Mouse (Mus musculus) R1 (cell line): ENCODE data around the gene Smyd3.

ENCODE experiments used
- DNase-seq: peaks from one replicate; pipeline ENCODE4 v3.0.0-alpha.2; 2018; ENCODE audit warnings: low read depth, low spot score

Gene Smyd3

DNA sequence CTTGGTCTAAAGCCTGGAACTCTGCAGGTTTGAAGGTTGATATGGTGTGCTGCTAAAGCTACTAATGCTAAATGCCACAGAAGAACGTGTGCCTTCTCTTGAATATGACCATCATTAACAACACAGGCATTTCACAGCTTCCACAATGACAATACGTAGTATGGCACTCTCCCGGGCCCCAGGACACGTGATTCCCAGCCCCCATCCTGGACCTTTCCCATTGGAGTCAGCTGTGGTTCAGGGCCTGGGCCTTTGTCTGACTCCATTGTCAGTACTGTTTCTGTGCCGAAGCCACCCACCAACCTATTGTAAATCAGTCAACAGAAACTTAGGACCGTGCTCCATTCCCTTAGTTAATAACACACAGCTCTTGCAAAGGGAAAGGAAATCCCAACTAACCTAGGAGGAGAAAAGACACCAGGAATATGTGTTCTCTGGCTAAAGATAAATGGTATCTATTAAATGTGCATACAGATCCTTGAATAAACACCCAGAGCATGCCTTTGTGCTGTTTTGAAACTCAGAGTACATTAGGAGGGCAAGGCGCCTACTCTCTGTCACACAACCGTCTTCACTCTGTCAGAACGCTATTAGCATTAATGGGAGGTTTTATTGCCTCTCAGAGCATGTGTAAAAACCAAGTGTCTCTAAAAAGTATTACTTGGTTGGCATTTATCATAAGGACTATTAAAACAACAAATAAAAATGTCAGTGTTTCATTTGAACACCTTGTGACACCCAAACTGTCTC, 397.4 kb downstream of the Smyd3 start:
- no peak for DNase-seq

DNA sequence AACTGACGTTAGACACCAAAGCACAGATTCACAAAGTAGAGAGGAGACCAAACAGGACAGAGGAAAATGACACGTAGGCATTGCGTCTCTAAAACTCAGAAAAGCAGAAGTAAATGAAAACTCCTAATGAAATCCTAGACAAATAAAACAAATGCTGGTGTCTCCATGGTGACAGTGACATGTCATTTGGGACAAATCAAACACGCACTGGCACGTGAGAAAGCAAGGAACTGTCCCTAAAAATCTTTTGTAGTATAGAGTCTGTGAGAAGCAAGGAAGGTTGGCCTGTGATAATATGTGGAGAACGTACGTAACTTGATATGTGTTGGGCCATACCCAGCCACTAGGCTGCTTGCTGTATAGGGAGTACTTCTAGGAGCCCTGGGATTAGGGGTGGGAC, 399.2 kb downstream of the Smyd3 start:
- no peak for DNase-seq

DNA sequence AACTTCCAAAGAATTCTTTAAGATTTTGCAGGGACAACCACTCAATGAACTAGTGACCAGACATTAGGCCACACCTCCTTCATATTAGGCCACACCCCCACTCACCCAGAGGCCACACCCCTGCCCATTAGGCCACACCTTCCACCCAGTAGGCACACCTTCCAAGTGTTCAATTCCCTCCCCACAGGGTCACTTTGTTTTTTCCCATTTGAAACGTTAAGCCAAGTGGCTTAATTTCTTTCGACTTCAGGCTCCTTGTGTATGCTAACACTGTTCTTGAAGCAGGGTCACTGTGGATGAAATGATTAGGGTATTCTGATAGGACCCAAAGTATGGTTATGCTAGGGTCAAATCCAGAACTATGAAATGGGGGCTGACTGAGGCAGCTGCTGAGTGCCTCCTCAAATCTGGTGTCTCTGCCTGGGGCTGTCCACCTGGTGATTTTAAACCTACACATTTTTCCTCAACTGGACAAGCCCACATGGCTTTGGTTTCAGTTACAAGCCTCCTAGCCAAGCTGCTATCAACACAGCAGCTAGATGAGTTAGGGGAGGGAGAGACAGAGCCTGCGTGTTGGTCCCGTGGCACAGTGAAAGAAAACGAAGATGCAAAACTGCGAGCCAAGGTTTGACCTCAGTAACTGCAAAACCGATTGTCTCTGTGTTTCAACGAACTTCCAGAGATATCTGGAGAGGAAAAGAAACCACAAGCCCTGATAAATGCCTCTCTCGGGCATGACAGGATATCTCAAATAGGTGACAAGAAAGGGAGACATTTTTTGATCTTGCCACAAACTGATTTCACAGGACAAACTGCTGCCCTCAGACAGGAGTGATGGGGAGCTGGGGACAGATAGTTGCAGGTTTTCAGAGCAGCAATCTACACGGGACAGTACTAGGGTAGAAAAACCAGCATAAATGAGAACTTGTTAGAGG, 400.8 kb downstream of the Smyd3 start:
- no peak for DNase-seq

DNA sequence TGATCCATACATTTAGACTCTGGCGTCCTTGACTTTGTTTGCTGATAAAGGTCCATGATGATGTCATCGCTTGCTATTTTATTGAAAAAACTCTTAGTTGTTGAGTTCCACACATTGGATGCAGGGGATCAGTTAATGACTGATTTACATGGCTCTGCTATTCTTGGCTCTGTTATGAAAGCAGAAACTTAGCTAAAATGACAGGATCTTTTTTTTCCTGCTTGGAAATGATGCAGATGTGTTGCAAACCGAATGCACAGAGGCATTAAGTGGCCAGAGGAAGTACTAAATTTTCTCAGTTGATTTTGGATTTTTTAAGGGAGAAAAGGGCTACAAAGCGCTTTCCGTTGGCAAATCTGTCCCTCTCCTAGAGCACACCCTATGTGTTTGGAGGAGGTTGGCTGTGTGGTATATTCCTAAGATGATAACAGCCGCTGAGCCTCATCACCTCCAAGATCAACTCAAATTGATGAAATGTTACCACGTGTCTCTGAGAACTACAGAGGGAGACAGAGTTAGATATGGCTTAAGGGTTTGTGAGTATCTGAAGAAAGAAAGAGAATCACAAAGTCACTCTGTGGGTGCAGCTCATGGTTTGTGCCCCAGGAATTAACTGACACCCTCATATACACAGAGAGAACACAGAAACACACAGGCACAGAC, 402.9 kb downstream of the Smyd3 start:
- no peak for DNase-seq

DNA sequence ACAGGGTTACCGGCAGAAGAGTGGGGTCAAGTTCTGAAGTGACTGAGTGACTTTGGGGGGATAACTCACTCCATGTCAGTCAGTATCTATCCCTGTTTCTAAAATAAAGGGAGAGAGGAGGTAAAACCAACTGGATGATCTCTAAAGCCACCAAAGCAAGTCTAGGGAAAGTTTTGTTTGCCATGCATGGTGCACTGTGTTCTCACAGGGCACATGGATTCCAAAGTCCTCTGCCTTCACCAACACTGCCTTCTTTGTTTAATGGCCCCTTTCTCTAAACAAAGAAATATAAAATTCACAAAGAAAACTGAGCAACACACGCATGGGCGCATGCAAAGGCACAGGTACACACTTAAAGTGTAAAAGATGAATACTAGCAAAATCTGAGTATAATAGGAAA, 403.5 kb downstream of the Smyd3 start:
- no peak for DNase-seq

DNA sequence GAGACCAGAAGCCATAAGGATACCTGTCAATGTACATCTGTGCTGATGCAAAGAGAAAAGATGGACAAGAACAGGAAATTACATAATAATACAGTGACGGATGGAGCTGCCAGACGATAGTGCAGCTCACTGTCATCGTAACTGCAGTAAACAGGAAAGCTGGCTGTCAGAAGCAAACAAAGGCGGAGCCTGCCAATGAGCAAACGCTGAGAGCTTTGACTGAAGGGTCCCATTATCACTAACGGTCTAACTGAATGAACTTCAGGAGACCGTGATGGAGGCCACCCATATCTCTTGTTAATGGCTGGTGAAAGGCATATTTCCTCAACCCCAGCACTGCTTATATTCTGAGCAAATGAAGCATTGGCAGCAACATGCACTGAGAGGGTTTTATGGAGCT, 409.1 kb downstream of the Smyd3 start:
- no peak for DNase-seq

DNA sequence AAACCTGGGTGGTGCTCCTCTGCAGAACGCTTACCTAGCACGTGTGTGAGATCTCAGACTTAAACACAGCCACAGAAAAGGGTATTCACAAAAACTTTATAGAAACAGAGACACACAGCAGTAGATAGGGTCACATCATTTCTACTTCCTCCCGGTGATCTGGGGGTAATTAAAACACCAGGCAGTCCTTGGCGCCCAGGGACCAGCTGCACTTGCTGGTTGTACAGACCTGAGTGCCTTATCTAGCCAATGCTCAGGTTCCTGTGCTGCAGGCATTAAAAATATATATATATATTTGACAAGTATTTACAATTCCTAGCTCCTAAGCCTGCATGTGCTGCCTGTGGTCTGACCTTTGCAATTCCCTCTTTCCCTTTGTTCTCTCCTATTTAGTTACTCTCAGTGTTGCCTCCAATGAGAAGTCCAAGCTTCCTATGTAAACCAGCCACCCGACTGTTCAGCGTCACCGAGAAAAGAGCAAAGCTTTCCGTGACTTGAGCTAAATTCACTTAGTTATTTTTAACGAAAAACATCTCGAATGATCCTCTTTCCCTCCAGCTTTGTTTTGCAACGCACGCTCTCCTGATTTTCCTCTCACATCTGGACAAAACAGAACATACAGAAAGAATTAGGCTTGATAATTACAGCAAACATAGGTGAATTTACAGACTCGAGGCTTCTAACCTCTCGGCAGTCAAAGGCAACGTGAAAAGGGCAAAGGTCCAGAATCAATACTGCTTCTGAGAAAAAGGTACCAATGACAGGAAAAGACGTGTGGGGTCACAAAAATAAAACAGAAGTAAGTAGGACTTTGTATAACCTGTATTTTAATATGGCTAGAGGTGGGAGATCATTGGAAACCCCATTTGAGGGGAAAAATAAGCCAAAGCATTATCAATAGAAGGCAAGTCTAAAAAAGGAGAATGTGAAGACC, 409.8 kb downstream of the Smyd3 start:
- DNase-seq, result no peak

DNA sequence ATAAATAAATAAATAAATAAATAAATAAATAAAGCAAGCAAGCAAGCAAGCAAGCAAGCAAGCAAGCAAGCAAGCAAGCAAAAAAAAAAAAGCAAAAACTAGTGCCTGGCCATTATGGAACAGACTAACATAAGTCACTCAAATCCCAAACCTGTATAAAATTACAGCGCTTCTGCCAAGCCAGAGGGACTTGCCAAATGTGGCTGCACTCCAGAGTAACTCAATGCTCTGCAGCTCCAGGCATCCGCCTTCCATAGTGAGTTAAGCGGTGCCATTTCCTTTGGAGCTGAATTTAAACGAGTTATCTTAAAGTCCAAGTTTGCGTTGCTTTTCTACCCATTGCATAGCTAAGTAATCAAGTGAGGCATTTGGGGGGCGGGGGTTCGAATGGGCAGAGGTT, 410.6 kb downstream of the Smyd3 start:
- peak; percentile 47 for DNase-seq

DNA sequence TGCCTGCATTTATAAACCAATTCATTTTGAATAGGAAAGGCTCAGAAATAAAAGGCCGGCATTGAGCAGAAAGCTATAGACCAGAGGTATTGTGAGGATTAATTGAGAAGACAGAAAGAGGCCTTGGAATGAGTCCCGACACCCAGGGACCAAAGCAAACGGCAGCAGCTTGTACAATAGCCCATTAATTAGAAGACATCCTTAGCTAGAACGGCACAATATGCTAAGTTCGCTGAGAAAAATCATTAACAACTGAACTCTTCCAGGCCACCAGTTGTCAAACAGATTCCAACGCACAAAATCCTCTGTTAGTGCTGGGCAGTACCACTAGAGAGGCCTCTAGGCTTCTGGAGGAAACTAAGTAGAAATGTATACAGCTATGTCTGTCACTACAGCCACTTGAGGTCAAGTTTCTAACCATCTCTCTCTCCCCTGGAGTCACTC, 411.1 kb downstream of the Smyd3 start:
- no peak for DNase-seq

DNA sequence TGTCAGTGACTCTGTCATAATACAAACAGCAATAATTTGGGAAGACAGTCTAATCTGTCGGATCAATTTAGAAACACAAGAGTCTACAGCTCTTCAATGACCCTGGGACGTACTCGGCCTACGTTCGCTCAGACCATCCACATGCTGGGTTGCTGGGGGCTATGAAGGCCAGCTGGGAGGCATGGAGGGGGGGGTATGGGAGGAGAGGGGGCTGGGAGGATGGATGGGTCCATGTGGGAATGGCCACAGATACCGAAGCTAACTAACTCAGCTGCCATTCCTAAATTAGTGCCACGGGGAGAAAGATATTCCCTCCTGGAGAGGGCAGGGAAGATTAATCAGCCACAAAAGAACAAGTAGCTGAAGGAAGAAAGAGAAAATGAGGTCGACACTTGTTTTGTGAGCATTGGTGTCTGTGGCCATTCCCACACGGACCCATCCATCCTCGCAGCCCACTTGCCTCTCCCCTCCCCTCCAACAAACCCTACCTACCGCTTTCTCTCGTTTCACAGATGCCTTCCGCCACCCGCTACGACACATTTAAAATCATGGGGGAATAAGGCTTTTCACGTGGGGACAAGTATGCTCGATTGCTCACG, 411.6 kb downstream of the Smyd3 start:
- no peak for DNase-seq

DNA sequence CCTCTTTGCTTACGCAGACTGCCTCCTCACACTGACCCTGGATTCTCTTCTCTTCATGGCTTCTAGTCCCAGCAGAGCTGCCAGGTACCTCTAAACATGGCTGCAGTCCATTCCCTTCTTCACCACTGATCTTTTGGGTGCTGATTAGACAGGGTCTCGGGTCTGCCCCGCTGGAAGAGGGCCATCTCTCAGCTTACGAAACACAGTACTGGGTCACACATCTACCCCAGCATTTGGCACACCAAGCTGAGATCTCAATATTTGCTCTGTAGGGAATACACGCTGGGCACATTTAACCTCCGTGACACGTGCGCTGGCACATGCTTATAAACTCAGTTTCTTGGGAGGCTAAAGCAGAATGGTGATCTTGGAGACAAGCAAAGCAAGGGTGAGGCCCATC, 413.4 kb downstream of the Smyd3 start:
- no peak for DNase-seq

DNA sequence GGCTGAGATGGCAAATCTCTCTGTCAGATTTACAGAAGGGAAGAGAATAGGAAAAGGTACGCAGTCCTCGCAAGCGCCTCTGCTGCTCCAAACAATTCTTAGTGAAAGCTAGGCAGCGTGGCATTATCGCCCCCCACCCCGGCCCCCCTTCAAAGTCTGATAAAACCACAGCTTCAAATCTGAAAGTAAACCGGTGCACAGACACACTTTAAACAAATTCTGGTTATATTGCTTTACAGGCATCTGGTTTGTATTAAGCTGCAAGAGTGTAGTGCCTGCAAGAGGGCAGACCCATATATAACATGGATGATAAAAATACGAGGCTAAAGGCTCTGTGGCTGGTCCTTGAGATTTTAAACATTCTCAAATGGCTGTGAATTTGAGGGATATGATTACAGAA, 420.8 kb downstream of the Smyd3 start:
- no peak for DNase-seq

DNA sequence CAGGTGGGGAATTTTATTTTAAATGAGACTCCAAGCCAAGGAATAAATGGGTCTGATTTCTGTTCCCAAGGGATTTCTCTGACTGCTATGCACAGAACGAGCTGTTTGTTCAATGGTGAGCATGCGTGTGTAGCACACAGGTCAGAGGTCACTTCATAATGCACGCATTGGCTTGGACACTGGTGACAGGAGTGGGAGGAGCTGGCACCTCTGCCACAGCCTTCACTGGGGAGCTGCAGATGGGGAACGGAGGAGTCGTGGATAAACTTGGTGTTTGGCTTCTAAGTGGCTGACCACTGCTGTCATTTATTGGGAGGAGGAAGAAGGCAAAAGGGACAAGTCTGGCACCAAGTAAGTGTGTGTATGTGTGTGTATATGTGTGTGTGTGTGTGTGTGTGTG, 421.5 kb downstream of the Smyd3 start:
- DNase-seq, result no peak

DNA sequence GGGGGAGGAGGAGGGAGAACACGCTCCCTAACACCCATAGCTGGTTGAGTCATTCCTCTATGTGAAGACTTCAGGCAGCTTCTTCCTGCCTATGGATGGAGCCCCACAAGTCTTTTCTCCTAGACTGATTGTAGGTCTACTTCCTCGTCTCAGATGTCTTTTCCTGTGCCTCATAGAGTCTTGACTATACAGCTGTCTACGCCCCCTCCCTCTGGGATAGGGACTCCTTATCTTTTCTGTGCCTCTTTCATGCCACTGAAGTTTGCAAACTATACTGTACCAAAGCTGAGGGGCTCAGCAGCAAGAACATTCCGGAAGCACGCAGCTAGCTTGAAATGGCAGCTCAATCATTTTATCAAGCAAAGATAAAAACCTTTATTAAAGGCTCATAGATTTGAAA, 428.7 kb downstream of the Smyd3 start:
- DNase-seq, result no peak

DNA sequence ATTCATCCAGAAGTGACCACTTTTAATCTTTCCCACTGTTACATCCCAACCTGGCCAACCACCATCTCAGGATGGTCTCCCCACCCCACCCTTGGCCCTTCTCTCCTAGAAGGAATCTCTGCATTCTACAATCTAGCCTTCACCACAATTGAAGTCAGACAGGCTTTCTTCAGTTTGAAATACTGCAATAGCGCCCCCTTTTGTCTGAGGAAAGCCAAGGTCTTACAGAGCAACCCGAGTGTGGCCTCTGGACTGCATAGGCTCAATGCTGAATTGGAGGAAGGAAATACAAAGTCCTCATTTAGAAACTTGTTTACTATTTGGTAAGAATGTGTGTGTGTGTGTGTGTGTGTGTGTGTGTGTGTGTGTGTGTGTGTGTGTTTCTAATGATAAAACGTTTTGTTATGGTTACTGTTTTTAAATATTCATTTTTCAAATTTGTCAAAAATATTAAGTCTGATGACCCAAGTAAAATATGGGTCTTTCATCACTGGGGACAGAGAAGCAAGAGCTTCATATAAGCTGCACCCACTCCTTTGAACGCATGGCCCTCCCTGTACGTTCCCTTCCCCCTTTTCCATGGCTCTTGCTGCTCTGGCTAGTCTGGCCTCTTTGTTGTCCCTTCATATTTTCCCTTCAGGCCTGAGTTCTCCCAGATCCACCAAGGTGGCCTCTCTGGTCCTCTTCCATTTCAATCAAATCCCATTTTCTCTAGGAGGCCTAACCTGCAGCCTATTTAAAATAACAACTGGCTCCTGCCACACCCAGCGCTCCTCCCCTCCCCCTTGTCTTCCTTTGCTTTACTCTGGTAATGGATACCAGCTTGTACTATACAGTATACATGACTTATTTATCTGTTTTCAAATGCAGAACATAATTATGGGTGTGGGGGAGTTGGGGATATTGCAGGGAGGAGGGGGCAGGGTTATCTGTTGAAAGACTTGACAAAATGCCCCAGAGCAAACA, 430.5 kb downstream of the Smyd3 start:
- DNase-seq, result peak; percentile 81

DNA sequence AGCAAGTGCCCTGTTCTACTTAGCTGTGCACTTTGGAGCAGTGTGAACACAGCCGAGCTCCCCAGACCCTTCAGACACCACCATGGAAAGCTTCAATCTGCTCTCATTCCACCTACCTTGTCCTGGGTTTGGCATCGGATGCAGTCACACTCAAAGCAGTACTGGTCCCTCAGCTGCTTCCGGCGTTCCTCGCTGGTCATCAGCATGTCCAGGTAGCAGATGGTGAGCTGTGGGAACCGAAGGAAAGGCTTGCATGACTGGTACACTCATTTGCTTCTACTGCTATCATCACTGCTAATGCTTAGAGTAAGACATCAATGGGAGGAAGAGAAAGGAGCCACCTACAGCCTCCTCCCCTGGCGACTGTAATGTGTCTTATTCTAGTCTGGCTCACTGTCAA, 431.6 kb downstream of the Smyd3 start:
- no peak for DNase-seq

DNA sequence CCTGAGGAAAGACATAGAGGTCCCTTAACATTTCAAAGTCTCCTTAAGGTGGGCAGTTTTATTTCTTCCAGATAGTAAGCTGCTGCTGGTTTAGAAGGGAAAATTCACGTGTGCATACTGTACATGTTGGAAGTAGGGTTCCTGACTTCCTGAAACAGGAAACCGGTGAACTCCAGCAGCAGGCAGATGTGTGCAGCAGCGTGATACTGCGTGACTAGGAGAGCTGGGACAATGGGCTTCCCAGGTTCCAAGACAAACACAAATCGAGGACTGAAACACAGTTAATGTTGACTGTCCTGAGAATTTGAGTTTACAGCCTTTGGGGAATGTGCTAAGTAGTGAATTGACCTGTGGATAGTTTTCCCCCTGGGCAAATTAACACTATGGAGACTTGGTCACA, 434.7 kb downstream of the Smyd3 start:
- no peak for DNase-seq

DNA sequence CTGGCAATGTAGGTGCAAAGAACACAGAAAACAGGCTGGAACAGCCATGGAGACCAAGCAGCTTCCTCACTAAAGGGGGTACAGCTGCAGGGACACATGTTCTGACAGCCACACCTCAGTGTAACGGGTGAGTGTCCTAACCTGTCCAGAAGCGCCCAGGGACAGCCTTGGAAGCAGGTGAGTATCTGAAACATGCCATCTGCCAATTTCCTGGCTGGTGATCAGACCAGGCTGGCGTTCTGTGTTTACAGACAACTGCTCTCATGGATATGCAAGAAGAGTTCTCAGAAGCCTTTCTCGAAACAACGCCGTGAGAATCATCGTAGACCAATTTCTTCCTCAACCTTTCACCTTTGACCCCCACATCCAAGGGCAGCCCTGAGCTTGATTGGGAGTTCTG, 444.0 kb downstream of the Smyd3 start:
- no peak for DNase-seq

DNA sequence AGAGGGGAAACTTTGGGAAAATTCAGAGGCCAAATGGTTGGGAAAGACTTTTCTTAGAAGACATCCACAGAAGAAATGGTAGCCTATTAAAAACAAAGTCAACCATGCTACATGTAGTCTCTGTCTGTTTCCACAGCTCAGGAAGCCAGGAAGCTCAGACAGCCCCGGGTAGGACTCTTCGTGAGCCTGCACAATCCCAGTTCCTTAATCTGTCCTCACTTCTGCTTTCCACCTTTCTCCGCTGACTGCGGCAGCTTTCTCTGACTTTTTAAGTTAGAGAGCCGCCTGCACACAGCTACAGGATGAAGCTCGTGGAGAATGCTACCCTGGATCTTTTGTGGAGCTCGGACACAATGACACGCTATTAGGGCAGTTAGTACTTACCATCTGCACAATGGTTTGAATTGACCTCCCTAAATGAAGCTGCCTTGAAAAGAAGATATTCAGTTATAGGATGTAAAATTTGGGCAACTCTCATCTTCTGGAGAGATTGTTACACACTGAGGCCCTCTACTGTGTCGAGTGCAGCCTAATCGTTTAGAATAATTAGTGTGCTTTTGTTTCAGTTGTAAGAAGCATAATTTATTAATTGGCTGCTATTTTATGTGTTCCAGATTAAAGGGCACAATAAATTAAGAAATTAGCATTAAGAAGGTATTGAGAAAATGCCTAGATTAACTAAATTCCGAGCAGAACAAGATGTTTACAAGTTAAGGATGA, 444.7 kb downstream of the Smyd3 start:
- peak; percentile 41 for DNase-seq
